Mouse (Mus musculus) kidney, adult 2 months (tissue): ENCODE data around the gene Gtf2a1.

Experiments used
- CTCF ChIP-seq: fragments of 200-500 bp; conservative IDR thresholded peaks from 2 replicates; pipeline ENCODE4 v1.5.1; 2011; ENCODE audit warnings: low read depth, mild to moderate bottlenecking, control low read depth, low read length, moderate library complexity, mixed read lengths; ENCODE audit not compliant: insufficient read depth, insufficient read length
- POLR2A ChIP-seq: fragments of 200-500 bp; IDR thresholded peaks from one replicate; pipeline ENCODE4 v1.6.1; 2011; ENCODE audit warnings: low read depth, low read length, control low read depth

GRCm38 (mm10) chr12:91592128-91592527 lies 1.8 kb upstream of the Gtf2a1 start:
- TF ChIP-seq CTCF (no peak), POLR2A (no peak)
